Mouse (Mus musculus): ENCODE results near the gene Sds. TPM values are rescaled to one million over a fixed set of nuclear protein-coding genes. Genes with fewer than 3 reads are reported as not detected.

Gene Sds
- total RNA-seq (2015; ENCODE audit: low replicate concordance) (not detected in 2 replicates), total RNA-seq (2017; ENCODE audit: low replicate concordance) (not detected in 2 replicates)

- ATAC-seq (replicated peaks; ENCODE audit: low FRiP score, poor library complexity, severe bottlenecking), result no peak
Observed at GRCm38 (mm10) chr5:120476296-120476695, at the start of gene Sds. TSS of gene Sds (plus strand) at chr5:120476526.

- no peak for ATAC-seq (replicated peaks; ENCODE audit: low FRiP score, poor library complexity, severe bottlenecking)
Observed at GRCm38 (mm10) chr5:120426572-120426971, 49.8 kb upstream of the Sds start.

- no peak for ATAC-seq (replicated peaks; ENCODE audit: low FRiP score, poor library complexity, severe bottlenecking)
Observed at GRCm38 (mm10) chr5:120427451-120427938, 48.8 kb upstream of the Sds start.

GRCm38 (mm10) chr5:120428189-120428838, 48.0 kb upstream of the Sds start:
- no peak for ATAC-seq (replicated peaks; ENCODE audit: low FRiP score, poor library complexity, severe bottlenecking)

- no peak for ATAC-seq (replicated peaks; ENCODE audit: low FRiP score, poor library complexity, severe bottlenecking)
Observed at GRCm38 (mm10) chr5:120428990-120429389, 47.3 kb upstream of the Sds start.

DNA sequence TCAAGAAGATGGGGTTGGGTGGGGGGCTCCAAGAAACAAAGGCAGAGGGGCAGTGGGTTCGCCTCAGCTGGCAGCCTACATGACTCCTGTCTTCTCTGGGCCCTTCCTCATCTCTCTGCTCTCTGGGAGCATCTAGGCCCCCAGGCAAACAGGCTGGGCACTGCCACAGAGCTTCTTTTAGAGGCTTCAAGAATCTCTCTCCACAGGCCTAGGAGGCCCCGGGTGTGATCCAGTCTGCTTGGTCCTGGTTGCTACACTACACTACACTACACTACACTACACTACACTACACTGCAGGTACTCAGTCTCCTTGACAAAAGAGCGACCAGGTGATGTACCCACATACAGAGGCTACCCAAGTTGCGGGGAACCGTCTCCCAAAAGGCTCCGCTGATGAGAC, 46.6 kb upstream of the Sds start:
- ATAC-seq (replicated peaks; ENCODE audit: low FRiP score, poor library complexity, severe bottlenecking), result no peak

DNA sequence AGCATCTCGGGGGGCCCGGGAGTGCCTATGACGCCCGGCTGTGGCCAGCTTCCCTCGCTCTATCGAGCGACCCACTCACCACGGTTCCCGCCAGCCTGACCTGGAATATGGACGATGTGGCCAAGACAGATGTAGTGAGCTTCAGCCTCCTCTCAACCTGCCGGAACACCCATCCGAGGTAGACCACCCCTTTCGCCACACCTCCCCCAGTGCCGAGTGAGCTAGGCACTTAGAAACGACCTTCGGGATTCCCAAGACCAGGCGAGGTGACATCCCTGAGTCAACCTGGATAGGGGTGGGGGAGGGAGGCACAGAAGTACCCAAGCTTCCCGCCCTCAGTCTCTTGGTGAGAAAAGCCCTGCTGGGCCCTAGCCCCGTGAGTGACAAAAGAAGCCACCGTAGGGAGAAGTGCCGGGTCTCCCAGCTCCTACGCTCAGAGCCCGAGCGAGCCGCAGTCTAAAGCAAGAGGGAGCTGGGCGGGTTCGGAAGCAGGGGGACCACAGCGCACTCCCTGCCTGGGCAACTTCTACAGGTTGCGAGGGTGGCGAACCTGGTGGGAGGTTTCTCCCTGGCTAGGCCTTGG, 45.2 kb upstream of the Sds start:
- no peak for ATAC-seq (replicated peaks; ENCODE audit: low FRiP score, poor library complexity, severe bottlenecking)

- no peak for ATAC-seq (replicated peaks; ENCODE audit: low FRiP score, poor library complexity, severe bottlenecking)
Observed at GRCm38 (mm10) chr5:120431649-120432485, 44.5 kb upstream of the Sds start, which contains the start of gene Lhx5. TSS of gene Lhx5 (plus strand) at chr5:120431699.

DNA sequence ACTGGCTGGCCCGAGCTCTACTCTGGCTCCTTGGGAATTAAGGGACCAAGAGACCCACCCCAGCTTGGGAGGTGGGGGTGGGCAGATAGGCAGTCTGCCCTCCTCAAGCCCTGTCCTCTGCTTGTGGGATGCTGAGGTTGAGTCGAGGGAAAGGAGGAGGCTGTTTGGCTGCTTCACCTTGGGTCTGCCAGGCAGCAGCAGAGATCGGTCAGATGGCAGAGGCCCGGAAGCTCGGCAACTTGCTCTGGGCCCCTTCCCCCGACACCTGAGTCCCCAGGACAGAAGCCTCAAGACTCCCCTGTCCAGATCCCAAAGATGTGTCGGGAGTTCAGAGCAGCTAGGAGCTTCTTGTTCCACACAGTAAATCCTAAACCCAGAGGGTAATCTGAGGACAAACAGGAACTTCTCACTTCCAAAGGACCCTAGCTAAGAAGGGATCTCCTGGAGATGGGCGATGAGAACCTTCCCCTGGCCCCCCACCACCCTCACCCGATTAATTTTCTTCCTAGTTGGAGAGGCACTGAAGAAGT, 43.8 kb upstream of the Sds start:
- no peak for ATAC-seq (replicated peaks; ENCODE audit: low FRiP score, poor library complexity, severe bottlenecking)

DNA sequence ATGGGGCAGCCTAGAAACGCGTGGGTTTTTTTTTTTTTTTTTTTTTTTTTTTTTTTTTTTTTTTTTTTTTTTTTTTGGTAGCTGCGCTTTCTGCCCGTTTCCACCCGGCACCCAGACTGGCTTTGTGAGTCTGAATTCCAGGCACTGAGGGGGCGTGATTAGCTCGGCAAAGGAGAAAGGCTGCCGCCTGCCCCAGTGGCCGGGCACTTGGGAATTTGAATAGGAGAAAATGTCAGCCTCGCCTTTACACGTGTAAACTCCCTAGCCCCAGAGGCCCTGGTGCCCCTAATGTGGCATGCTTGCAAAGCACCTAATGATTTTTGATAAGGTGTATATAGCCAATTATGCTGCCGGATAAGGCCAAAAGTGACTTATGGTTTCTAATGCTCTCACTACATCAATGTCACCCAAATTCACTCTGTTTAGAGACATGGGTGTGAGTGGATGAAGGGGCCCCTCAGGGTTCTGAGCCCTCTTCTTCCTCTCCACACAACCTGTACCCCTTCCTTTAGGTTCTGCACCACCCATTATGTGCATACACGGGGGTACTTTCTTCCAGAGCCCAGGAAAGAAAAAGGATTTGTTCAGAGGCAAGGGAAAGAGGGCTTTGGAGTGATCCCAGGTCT, 43.1 kb upstream of the Sds start:
- no peak for ATAC-seq (replicated peaks; ENCODE audit: low FRiP score, poor library complexity, severe bottlenecking)

DNA sequence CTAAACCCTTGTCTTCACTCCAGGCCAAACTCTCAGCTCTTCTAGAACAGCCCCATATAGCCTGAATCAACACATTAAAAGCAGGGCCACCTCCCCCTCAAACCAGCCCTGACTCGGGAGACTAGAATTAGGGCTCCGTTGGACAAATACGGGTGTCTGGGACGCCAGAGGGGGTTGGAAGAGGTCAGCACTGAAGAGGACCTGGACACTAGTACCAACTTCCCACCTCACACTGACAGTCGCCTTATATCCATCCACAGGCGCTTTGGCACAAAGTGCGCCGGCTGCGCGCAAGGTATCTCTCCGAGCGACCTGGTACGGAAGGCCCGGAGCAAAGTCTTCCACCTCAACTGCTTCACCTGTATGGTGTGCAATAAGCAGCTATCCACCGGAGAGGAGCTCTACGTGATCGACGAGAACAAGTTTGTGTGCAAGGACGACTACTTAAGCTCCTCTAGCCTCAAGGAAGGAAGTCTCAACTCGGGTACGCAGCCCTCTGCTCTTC, 42.0 kb upstream of the Sds start:
- ATAC-seq (replicated peaks; ENCODE audit: low FRiP score, poor library complexity, severe bottlenecking), result no peak

DNA sequence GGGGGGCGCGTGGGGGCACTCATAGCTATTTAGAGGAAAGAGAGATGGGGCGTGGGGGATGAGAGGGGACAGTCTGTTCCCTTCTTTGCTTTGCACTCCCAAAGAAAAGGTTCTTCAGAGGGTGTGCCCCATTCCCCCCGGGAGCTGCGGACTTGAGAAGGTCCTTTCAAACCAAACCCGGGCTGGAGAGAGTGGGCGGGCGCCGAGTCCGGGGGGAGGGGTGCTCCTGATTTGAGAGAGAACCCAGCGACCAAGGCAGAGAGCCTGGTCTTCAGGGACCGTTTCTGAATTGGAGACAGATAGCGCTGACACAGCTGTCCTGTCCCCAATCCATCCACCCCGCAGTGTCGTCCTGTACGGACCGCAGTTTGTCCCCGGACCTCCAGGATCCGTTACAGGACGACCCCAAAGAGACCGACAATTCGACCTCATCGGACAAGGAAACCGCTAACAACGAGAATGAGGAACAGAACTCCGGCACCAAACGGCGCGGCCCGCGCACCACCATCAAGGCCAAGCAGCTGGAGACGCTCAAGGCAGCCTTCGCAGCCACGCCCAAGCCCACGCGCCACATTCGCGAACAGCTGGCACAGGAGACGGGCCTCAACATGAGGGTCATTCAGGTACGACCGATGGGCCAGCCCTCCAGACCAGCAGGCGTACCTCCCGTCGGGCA, 41.2 kb upstream of the Sds start:
- ATAC-seq (replicated peaks; ENCODE audit: low FRiP score, poor library complexity, severe bottlenecking), result no peak

DNA sequence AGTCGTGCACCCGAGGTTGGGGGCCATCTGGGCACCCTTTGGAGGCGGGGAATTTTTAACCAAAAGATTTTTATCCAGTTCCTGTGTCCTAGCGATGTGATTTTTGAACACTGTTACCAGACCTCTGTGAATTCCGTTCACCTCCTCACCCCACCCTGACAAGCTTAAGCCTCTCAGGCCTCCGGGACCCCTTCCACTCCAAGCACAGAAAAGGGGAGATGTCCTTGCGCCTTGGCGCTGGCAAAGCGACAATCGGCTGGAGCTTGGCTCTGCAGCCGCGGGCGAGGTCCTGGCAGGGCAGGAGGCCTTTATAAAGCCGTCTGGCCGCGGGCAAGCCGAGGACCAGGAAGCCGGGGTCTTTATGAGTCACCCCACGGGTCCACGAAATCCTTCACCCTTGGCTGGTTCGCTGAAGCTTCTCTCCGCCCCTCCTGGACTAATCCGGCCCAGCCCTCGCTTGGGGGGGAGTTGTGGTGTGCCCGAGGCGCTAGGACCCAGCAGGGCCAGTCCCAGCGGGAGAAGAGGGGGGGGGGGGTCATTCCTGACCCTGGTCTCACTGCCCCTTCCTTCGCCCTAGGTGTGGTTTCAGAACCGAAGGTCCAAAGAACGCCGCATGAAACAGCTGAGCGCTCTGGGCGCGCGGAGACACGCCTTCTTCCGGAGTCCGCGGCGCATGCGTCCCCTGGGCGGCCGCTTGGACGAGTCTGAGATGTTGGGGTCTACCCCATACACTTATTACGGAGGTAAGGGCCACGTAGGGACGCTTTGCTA, 40.4 kb upstream of the Sds start:
- no peak for ATAC-seq (replicated peaks; ENCODE audit: low FRiP score, poor library complexity, severe bottlenecking)

DNA sequence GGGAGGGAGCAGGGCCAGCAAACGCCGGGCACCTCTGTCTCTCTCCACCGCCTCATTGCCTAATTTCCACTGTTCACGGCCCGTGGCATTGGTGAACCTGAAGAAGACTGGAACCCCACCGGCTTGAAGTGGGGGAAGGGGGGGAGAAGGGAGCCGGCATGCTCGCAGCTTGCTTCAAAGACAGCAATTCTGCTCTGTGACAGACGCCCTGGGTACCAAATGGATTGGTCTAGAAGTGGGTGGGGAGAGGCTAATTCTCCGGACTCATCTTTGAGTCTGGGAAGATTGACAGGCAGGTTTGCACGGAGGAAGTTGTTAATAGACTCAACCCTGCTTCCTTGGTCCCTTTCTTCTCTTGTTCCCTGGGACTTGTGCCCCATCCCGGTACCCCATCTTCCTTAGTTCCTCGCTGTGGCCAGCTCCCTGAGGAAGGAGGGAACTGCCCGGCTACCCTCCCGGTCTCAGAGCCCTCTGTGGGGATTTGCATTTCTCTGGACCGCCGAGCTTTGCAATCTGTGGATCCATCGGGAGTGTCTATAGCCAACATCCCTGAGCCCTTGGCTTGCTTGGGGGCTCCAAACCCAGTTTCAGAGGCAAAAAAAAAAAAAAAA, 39.3 kb upstream of the Sds start:
- no peak for ATAC-seq (replicated peaks; ENCODE audit: low FRiP score, poor library complexity, severe bottlenecking)

GRCm38 (mm10) chr5:120437539-120437938, 38.8 kb upstream of the Sds start:
- no peak for ATAC-seq (replicated peaks; ENCODE audit: low FRiP score, poor library complexity, severe bottlenecking)

GRCm38 (mm10) chr5:120437986-120438385, 38.3 kb upstream of the Sds start:
- ATAC-seq (replicated peaks; ENCODE audit: low FRiP score, poor library complexity, severe bottlenecking), result no peak

GRCm38 (mm10) chr5:120438469-120438868, 37.9 kb upstream of the Sds start:
- no peak for ATAC-seq (replicated peaks; ENCODE audit: low FRiP score, poor library complexity, severe bottlenecking)
